Mouse (Mus musculus): ENCODE measurements at regions not wholly inside any gene's neighbourhood (a gene's known extent, or its start where the extent isn't known, plus 50 kb on each side); places are given as distances from the start of the nearest gene placed in this dataset.

DNA sequence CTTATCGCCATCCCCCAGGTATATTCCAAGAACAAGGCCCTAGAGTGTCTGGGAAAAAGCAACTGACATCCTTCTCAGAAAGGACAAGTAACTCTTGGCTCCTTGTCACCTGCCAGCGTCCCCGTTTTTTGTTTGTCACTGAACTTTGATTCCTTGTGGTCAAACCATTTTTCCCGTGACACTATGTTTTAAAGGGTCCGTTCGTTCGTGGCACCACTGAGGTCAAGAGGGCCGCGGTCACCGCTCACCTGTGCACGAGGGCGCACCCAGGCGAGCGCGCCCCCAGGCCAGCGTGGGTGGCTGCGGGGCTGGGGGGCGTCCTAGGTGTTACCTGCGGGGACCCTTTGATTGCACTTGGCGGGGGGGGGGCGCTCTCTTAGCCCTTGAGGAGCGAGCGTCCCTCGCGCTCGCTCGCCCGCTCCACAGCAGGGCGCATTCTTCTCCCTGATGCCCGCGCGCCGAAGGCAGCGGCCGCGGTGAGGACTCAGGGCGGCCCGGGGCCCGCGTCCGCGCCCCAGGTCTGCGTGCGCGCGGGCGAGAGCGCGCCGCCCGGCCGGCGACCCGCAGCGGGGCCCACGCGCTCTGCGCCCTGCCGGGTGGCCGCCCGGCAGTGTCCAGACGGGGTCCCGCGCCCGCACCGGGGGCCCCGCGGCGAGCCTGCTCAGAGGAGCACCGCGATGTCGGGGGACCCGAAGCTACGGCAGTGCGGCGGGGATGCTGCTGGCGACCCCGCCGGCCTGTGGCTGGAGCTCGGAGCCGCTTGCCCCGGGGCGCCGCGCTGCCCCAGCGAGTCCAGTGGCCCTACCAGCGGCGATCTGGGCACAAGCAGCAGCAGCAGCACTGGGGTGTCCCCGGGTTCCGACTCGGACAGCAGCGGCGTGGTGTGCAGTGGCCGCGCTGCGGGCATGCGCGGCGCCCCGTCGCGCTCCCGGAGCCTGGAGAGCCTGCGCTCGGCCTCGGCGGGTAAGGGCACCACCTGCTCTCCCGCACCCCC, 92.5 kb downstream of the Fam168b start:
- Histone ChIP-seq H3K4me3 (peak overlapping the region; percentile 66), H3K27ac (no peak overlapping the region)
- intact Hi-C loops (cut with DNase I) = no loop called here
- TF ChIP-seq CTCF (IDR thresholded peaks at IDR 0.05) = no peak
- DNase-seq = no peak

DNA sequence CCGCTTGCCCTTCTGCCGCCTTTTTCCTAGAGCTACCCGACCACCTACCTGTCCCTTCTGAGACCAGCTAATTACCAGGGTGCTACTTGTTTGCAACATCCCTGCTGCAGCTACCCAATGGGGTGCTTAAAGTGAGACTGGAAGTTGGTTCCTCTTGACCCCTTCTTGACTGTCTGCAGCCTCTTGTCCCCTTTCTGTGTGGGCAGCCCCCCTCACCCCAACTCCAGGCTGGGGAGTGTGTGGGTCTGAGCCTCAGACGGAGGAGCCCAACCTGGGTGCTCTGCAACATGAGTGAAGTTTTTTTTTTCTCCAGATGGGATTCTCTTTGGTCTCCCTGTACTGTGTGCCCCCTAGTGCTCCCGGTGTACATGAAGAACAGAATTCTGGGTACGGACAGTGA, 91.7 kb downstream of the Fam168b start:
- Histone ChIP-seq H3K4me3 (peak overlapping the region; percentile 66), H3K27ac (no peak overlapping the region)
- intact Hi-C loops (cut with DNase I) = no loop called here
- no peak for DNase-seq
- TF ChIP-seq CTCF (IDR thresholded peaks at IDR 0.05) = no peak

DNA sequence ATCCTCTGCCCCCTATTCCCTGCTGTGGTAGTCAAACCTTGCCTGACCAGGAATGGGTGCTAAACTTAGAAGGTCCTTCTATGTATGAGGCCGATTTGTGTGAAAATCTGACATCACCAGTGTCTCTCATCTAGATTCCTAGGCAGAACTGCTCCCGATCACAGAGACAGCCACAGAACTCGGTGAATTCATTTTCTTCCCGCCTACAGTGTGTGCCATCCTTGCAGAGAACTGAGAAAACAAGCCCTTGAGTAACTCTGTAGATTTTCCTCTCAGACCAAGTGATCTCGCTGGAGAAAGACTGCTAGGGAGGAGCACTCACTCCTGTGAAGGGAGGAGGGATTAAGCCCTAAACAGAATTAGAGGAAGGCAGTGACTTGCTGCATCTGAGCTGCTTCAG, 89.3 kb downstream of the Fam168b start:
- no peak for DNase-seq
- Histone ChIP-seq H3K4me3 (no peak overlapping the region), H3K27ac (no peak overlapping the region)
- no peak for TF ChIP-seq CTCF (IDR thresholded peaks at IDR 0.05)
- intact Hi-C loops (cut with DNase I) = no loop called here

DNA sequence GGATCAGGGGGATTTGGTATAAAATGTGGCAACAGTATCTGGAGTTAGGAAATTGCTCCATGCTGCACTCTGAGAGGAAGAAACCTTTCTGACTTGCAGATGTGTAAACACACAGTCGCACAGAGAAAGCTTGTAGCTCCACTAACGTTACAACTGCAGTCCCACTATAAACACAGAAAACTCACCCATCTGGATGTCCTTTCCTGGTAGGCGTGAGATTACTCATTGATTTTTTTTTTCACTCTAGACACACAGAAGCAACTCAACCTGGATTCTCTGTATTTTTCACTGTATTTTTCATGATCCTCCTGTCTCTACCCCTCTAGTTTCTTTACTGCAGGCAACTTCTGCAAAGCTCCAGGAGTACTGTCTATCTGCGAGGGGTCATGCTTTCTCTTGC, 82.3 kb downstream of the Fam168b start:
- no peak overlapping the region for H3K27ac ChIP-seq
- no peak for DNase-seq
- H3K4me3 ChIP-seq = no peak overlapping the region
- intact Hi-C loops (cut with DNase I) = no loop called here
- no peak for TF ChIP-seq CTCF (IDR thresholded peaks at IDR 0.05)

DNA sequence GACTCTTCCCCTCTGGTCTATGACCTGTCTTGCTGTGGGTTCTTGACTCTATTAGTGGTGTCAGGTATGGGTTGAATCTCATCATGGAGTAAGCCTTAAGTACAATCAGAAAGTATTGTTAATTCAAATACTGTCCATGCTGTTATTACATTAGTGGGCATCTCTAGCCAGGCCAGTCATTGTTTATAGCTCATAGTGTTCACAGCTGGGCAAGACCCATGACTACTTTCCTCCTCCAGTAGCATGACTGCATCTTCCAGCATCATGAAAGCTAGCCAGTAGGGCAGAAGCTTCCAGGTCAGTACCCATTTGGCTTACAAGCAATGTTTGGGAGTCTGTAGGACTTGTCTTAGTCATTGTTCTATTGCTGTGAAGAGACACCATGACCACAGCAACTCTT, 81.4 kb downstream of the Fam168b start:
- intact Hi-C loops (cut with DNase I) = no loop called here
- Histone ChIP-seq H3K27ac (no peak overlapping the region), H3K4me3 (no peak overlapping the region)
- no peak for TF ChIP-seq CTCF (IDR thresholded peaks at IDR 0.05)
- DNase-seq = no peak

DNA sequence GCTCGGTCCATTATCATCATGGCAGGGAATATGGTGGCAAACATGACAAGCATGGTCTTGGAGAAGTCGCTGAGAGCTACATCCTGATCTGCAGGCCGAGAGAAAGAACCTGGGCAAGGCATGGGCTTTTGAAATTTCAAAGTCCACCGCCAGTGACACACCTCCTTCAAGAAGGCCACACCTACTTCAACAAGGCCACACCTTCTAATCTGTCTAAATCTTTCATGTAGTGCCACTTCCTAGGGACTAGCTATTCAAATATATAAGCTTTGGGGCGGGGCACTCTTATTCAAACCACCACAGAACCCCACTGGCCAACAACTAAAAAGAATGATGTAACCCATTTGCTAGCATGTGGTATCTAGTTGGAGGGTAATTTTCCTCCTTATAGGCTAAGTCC, 81.0 kb downstream of the Fam168b start:
- Histone ChIP-seq H3K4me3 (no peak overlapping the region), H3K27ac (no peak overlapping the region)
- intact Hi-C loops (cut with DNase I) = no loop called here
- DNase-seq = no peak
- no peak for TF ChIP-seq CTCF (IDR thresholded peaks at IDR 0.05)

Data from gastrocnemius, adult 2 months (tissue).